Mouse (Mus musculus): ENCODE data around the gene Sbno1. TPM values are rescaled to one million over a fixed set of nuclear protein-coding genes. Genes with fewer than 3 reads are reported as not detected.
A peak's percentile ranks its signal among the peaks of the same experiment; 100 is the strongest.

Gene Sbno1
- polyA plus RNA-seq, 1 experiment from 2014 or later = 80.8 TPM

GRCm38 (mm10) chr5:124433048-124433447 is 7.2 kb upstream of the Sbno1 start:
- Histone ChIP-seq H3K4me1 (replicated peaks; ENCODE audit: control insufficient read depth, insufficient read depth, low read length) (no peaks in the 10 kb centered on the region), H3K27ac (ENCODE audit: low read length) (no peak overlapping the region), H3K4me3 (ENCODE audit: low read length) (no peak overlapping the region), H3K27me3 (ENCODE audit: control insufficient read depth, insufficient read depth, low read depth, low read length) (no peaks in the 10 kb centered on the region), H3K9ac (ENCODE audit: low read length) (no peak overlapping the region), H3K36me3 (ENCODE audit: control insufficient read depth, insufficient read depth, low read length) (no peaks in the 10 kb centered on the region), H3K4me2 (ENCODE audit: low read depth, low read length) (no peak overlapping the region), H3K9me3 (ENCODE audit: control insufficient read depth, low read length) (no peaks in the 10 kb centered on the region)
- ATAC-seq (ENCODE audit: low read depth) = 0 out of 2 replicates have a peak, but pooled peaks have one; percentile 8
- WGBS = 54% methylated on average over 2 of the region's 2 CpGs

- H3K36me3 ChIP-seq (ENCODE audit: control insufficient read depth, insufficient read depth, low read length) = no peaks in the 10 kb centered on the region
- no peaks in the 10 kb centered on the region for H3K27me3 ChIP-seq (ENCODE audit: control insufficient read depth, insufficient read depth, low read depth, low read length)
- H3K4me3 ChIP-seq (ENCODE audit: low read length) = no peak overlapping the region
- H3K9me3 ChIP-seq (ENCODE audit: control insufficient read depth, low read length) = no peaks in the 10 kb centered on the region
- H3K9ac ChIP-seq (ENCODE audit: low read length) = no peak overlapping the region
- H3K4me1 ChIP-seq (replicated peaks; ENCODE audit: control insufficient read depth, insufficient read depth, low read length) = no peaks in the 10 kb centered on the region
- ATAC-seq (ENCODE audit: low read depth) = peak; percentile 75; the same call in 1 of the 2 replicates
- no peak overlapping the region for H3K27ac ChIP-seq (ENCODE audit: low read length)
- no peak overlapping the region for H3K4me2 ChIP-seq (ENCODE audit: low read depth, low read length)
Observed at GRCm38 (mm10) chr5:124432398-124433012, 6.7 kb upstream of the Sbno1 start.

GRCm38 (mm10) chr5:124426475-124427071 is 772 bp upstream of the Sbno1 start:
- peaks cover 9% of the 10 kb centered on the region; the same call in 1 of the 2 replicates for H3K4me1 ChIP-seq (replicated peaks; ENCODE audit: control insufficient read depth, insufficient read depth, low read length)
- ATAC-seq (ENCODE audit: low read depth) = no peak
- H3K27ac ChIP-seq (ENCODE audit: low read length) = no peak overlapping the region
- H3K9me3 ChIP-seq (ENCODE audit: control insufficient read depth, low read length) = no peaks in the 10 kb centered on the region
- H3K4me3 ChIP-seq (ENCODE audit: low read length) = peak overlapping the region; percentile 100
- WGBS = 86% methylated on average over 10 of the region's 10 CpGs
- peak overlapping the region; percentile 41 for H3K4me2 ChIP-seq (ENCODE audit: low read depth, low read length)
- H3K36me3 ChIP-seq (ENCODE audit: control insufficient read depth, insufficient read depth, low read length) = 0 out of 2 replicates have a peak, but pooled peaks cover 4% of the 10 kb centered on the region
- H3K9ac ChIP-seq (ENCODE audit: low read length) = peak overlapping the region; percentile 17; the same call in 1 of the 2 replicates
- no peaks in the 10 kb centered on the region for H3K27me3 ChIP-seq (ENCODE audit: control insufficient read depth, insufficient read depth, low read depth, low read length)

- H3K27ac ChIP-seq (ENCODE audit: low read length) = peak overlapping the region; percentile 56
- under 1% methylated on average over 56 of the region's 63 CpGs for WGBS
- H3K4me3 ChIP-seq (ENCODE audit: low read length) = peak overlapping the region; percentile 100
- H3K4me1 ChIP-seq (replicated peaks; ENCODE audit: control insufficient read depth, insufficient read depth, low read length) = peaks cover 9% of the 10 kb centered on the region; the same call in 1 of the 2 replicates
- H3K4me2 ChIP-seq (ENCODE audit: low read depth, low read length) = peak overlapping the region; percentile 91
- peak; percentile 64 for ATAC-seq (ENCODE audit: low read depth)
- H3K27me3 ChIP-seq (ENCODE audit: control insufficient read depth, insufficient read depth, low read depth, low read length) = no peaks in the 10 kb centered on the region
- H3K9ac ChIP-seq (ENCODE audit: low read length) = peak overlapping the region; percentile 91
- 0 out of 2 replicates have a peak, but pooled peaks cover 4% of the 10 kb centered on the region for H3K36me3 ChIP-seq (ENCODE audit: control insufficient read depth, insufficient read depth, low read length)
- no peaks in the 10 kb centered on the region for H3K9me3 ChIP-seq (ENCODE audit: control insufficient read depth, low read length)
Observed at GRCm38 (mm10) chr5:124424723-124425411, 934 bp downstream of the Sbno1 start.

- whole genome bisulfite sequencing = under 1% methylated on average over 14 of the region's 14 CpGs
- Histone ChIP-seq H3K4me2 (ENCODE audit: low read depth, low read length) (peak overlapping the region; percentile 91), H3K4me1 (replicated peaks; ENCODE audit: control insufficient read depth, insufficient read depth, low read length) (peaks cover 9% of the 10 kb centered on the region; the same call in 1 of the 2 replicates), H3K4me3 (ENCODE audit: low read length) (peak overlapping the region; percentile 100), H3K36me3 (ENCODE audit: control insufficient read depth, insufficient read depth, low read length) (0 out of 2 replicates have a peak, but pooled peaks cover 4% of the 10 kb centered on the region), H3K27ac (ENCODE audit: low read length) (peak overlapping the region; percentile 56), H3K27me3 (ENCODE audit: control insufficient read depth, insufficient read depth, low read depth, low read length) (no peaks in the 10 kb centered on the region), H3K9me3 (ENCODE audit: control insufficient read depth, low read length) (no peaks in the 10 kb centered on the region), H3K9ac (ENCODE audit: low read length) (peak overlapping the region; percentile 91)
- ATAC-seq (ENCODE audit: low read depth) = no peak
Observed at GRCm38 (mm10) chr5:124424200-124424722, 1.5 kb downstream of the Sbno1 start.

- no peaks in the 10 kb centered on the region for H3K27me3 ChIP-seq (ENCODE audit: control insufficient read depth, insufficient read depth, low read depth, low read length)
- peaks cover 9% of the 10 kb centered on the region; the same call in 1 of the 2 replicates for H3K4me1 ChIP-seq (replicated peaks; ENCODE audit: control insufficient read depth, insufficient read depth, low read length)
- ATAC-seq (ENCODE audit: low read depth) = no peak
- no peak overlapping the region for H3K27ac ChIP-seq (ENCODE audit: low read length)
- WGBS = 96% methylated on average over 2 of the region's 2 CpGs
- no peaks in the 10 kb centered on the region for H3K9me3 ChIP-seq (ENCODE audit: control insufficient read depth, low read length)
- 0 out of 2 replicates have a peak, but pooled peaks cover 4% of the 10 kb centered on the region for H3K36me3 ChIP-seq (ENCODE audit: control insufficient read depth, insufficient read depth, low read length)
- H3K4me2 ChIP-seq (ENCODE audit: low read depth, low read length) = no peak overlapping the region
- no peak overlapping the region for H3K4me3 ChIP-seq (ENCODE audit: low read length)
- no peak overlapping the region for H3K9ac ChIP-seq (ENCODE audit: low read length)
Observed at GRCm38 (mm10) chr5:124421786-124422185, 4.0 kb downstream of the Sbno1 start.

GRCm38 (mm10) chr5:124418903-124419302 is 6.9 kb downstream of the Sbno1 start:
- Histone ChIP-seq H3K4me1 (replicated peaks; ENCODE audit: control insufficient read depth, insufficient read depth, low read length) (0 out of 2 replicates have a peak, but pooled peaks cover 4% of the 10 kb centered on the region), H3K4me2 (ENCODE audit: low read depth, low read length) (no peak overlapping the region), H3K27me3 (ENCODE audit: control insufficient read depth, insufficient read depth, low read depth, low read length) (no peaks in the 10 kb centered on the region), H3K9me3 (ENCODE audit: control insufficient read depth, low read length) (no peaks in the 10 kb centered on the region), H3K4me3 (ENCODE audit: low read length) (no peak overlapping the region), H3K27ac (ENCODE audit: low read length) (no peak overlapping the region), H3K36me3 (ENCODE audit: control insufficient read depth, insufficient read depth, low read length) (0 out of 2 replicates have a peak, but pooled peaks cover 4% of the 10 kb centered on the region), H3K9ac (ENCODE audit: low read length) (no peak overlapping the region)
- 91% methylated on average over 2 of the region's 2 CpGs for WGBS
- no peak for ATAC-seq (ENCODE audit: low read depth)

GRCm38 (mm10) chr5:124412163-124412562 is 13.6 kb downstream of the Sbno1 start:
- Histone ChIP-seq H3K9me3 (ENCODE audit: control insufficient read depth, low read length) (no peaks in the 10 kb centered on the region), H3K27me3 (ENCODE audit: control insufficient read depth, insufficient read depth, low read depth, low read length) (no peaks in the 10 kb centered on the region), H3K36me3 (ENCODE audit: control insufficient read depth, insufficient read depth, low read length) (peaks cover 27% of the 10 kb centered on the region), H3K4me2 (ENCODE audit: low read depth, low read length) (no peak overlapping the region), H3K4me3 (ENCODE audit: low read length) (no peak overlapping the region), H3K4me1 (replicated peaks; ENCODE audit: control insufficient read depth, insufficient read depth, low read length) (no peaks in the 10 kb centered on the region), H3K9ac (ENCODE audit: low read length) (no peak overlapping the region), H3K27ac (ENCODE audit: low read length) (no peak overlapping the region)
- ATAC-seq (ENCODE audit: low read depth) = no peak
- WGBS = 87% methylated on average over 5 of the region's 5 CpGs

- Histone ChIP-seq H3K4me3 (ENCODE audit: low read length) (no peak overlapping the region), H3K27ac (ENCODE audit: low read length) (no peak overlapping the region), H3K4me2 (ENCODE audit: low read depth, low read length) (no peak overlapping the region), H3K27me3 (ENCODE audit: control insufficient read depth, insufficient read depth, low read depth, low read length) (no peaks in the 10 kb centered on the region), H3K9ac (ENCODE audit: low read length) (no peak overlapping the region), H3K36me3 (ENCODE audit: control insufficient read depth, insufficient read depth, low read length) (peaks cover 34% of the 10 kb centered on the region), H3K4me1 (replicated peaks; ENCODE audit: control insufficient read depth, insufficient read depth, low read length) (no peaks in the 10 kb centered on the region), H3K9me3 (ENCODE audit: control insufficient read depth, low read length) (no peaks in the 10 kb centered on the region)
- WGBS = 77% methylated on average over 3 of the region's 3 CpGs
- ATAC-seq (ENCODE audit: low read depth) = no peak
Observed at GRCm38 (mm10) chr5:124410808-124411207, 15.0 kb downstream of the Sbno1 start.

Data from lung, embryonic 16.5 days (tissue).